Mouse (Mus musculus) E14TG2a.4 (cell line): ENCODE results near the gene Zfp692.
"Not testable (repeated sequence)": the region's sequence is repeated elsewhere in the genome, so short reads cannot be mapped to it uniquely, and the experiment has no call there.

ENCODE experiments used
- CTCF ChIP-seq: conservative IDR thresholded peaks from 2 replicates; pipeline ENCODE4 v1.5.1; 2014; ENCODE audit warnings: low read length
- NANOG ChIP-seq: IDR thresholded peaks from 2 replicates; pipeline ENCODE4 v1.6.1; 2014; ENCODE audit warnings: borderline replicate concordance, low read length, mixed read lengths
- POU5F1 ChIP-seq: IDR thresholded peaks from 2 replicates; pipeline ENCODE4 v1.6.1; 2014; ENCODE audit warnings: low read length, borderline replicate concordance

- TF ChIP-seq CTCF, NANOG, POU5F1: not testable (repeated sequence)
Observed at GRCm38 (mm10) chr11:58362562-58362961, 55.7 kb downstream of the Zfp692 start.
